ENCODE assay signal across 8 mouse cellular contexts in genomic region chr11:55422978-55423377, GRCm38 (mm10). TPM values are rescaled to one million over a fixed set of nuclear protein-coding genes. Genes with fewer than 3 reads are reported as not detected.
DNase-seq lines count a peak whose midpoint lies in the region; ATAC-seq and TF ChIP-seq lines count a peak whose summit lies in the region.
"Had no signal": no experiment of that assay in that cellular context is flagged by ENCODE, and none has a peak within 500 bp of the region (broad histone marks: within the 10 kb centered on the region; RNA-seq: fewer than 3 reads in every experiment).

Gene Sparc, minus strand, starts transcription at chr11:55423183.

- no peak within 1 kb of the TSS for H3K4me2 ChIP-seq in intestine, embryonic 14.5 days (ENCODE audit: low read length)

- TF ChIP-seq EP300 in ES-Bruce4 (IDR thresholded peaks at IDR 0.05; ENCODE audit: insufficient read depth, low read depth, low read length), result peak; percentile 59; the same call in 1 of the 2 replicates

- no peak within 1 kb of the TSS for H3K9ac ChIP-seq in ES-Bruce4 (ENCODE audit: low read depth, poor library complexity, severe bottlenecking)
- H3K9ac ChIP-seq in intestine, embryonic 14.5 days (ENCODE audit: low read length), result no peak within 1 kb of the TSS

- no peak within 1 kb of the TSS for H3K27ac ChIP-seq in ES-Bruce4 (ENCODE audit: insufficient read depth, low read length)
- peak within 1 kb of the TSS; percentile 65 for H3K27ac ChIP-seq in intestine, embryonic 14.5 days (ENCODE audit: low read depth)
- peak within 1 kb of the TSS; percentile 75 for H3K27ac ChIP-seq in midbrain, embryonic 10.5 days (replicated peaks)

- no peak for DNase-seq in adrenal gland, adult 8-10 months
- DNase-seq in gastrocnemius, postnatal 14 days, result peak; percentile 2
- no peak for DNase-seq in intestine, embryonic 14.5 days (ENCODE audit: low spot score)
- DNase-seq in midbrain, embryonic 10.5 days (ENCODE audit: low spot score), result no peak
- no peak for DNase-seq in right cerebral cortex, postnatal 10 days (ENCODE audit: low spot score in 2 of 2)
- DNase-seq in urinary bladder, postnatal 4 days (ENCODE audit: low spot score in 2 of 2), result no peak

- peaks cover 7% of the 10 kb centered on the region for H3K4me1 ChIP-seq in ES-Bruce4 (ENCODE audit: control insufficient read depth, insufficient read depth, low read length)
- peaks cover 39% of the 10 kb centered on the region for H3K4me1 ChIP-seq in intestine, embryonic 14.5 days (replicated peaks; ENCODE audit: control insufficient read depth, insufficient read depth, low read length)
- H3K4me1 ChIP-seq in midbrain, embryonic 10.5 days, result peaks cover 68% of the 10 kb centered on the region

- intact Hi-C loops in gastrocnemius, postnatal 14 days (cut with DNase I; ENCODE audit: low total_unique reads), result no loop called here

- no peak for ATAC-seq in intestine, embryonic 14.5 days (replicated peaks; ENCODE audit: low FRiP score, low TSS enrichment, low read depth)

- H3K27me3 ChIP-seq in ES-Bruce4 (ENCODE audit: control insufficient read depth, insufficient read depth, low read length, poor library complexity, severe bottlenecking), result no peaks in the 10 kb centered on the region
- no peaks in the 10 kb centered on the region for H3K27me3 ChIP-seq in intestine, embryonic 14.5 days (replicated peaks; ENCODE audit: control insufficient read depth, insufficient read depth, low read length)
- H3K27me3 ChIP-seq in midbrain, embryonic 10.5 days (ENCODE audit: low read depth, poor library complexity, severe bottlenecking), result no peaks in the 10 kb centered on the region

- TF ChIP-seq POLR2A in ES-Bruce4 (IDR thresholded peaks at IDR 0.05; ENCODE audit: insufficient read depth, low read length), result no peak

- TF ChIP-seq CTCF in ES-Bruce4 (IDR thresholded peaks at IDR 0.05; ENCODE audit: low read depth, low read length), result no peak

- H3K9me3 ChIP-seq in ES-Bruce4 (replicated peaks; ENCODE audit: control insufficient read depth, insufficient read depth, low read length, poor library complexity, severe bottlenecking), result no peaks in the 10 kb centered on the region
- no peaks in the 10 kb centered on the region for H3K9me3 ChIP-seq in intestine, embryonic 14.5 days (ENCODE audit: control insufficient read depth, low read length)
- no peaks in the 10 kb centered on the region for H3K9me3 ChIP-seq in midbrain, embryonic 10.5 days (replicated peaks)

- 100% methylated on average over 1 of the region's 1 CpGs for WGBS in intestine, embryonic 14.5 days
- WGBS in midbrain, embryonic 10.5 days, result 96% methylated on average over 1 of the region's 1 CpGs

- no peak within 1 kb of the TSS for H3K4me3 ChIP-seq in ES-Bruce4 (ENCODE audit: low read depth, low read length)
- no peak within 1 kb of the TSS for H3K4me3 ChIP-seq in intestine, embryonic 14.5 days (ENCODE audit: low read depth, low read length)
- H3K4me3 ChIP-seq in midbrain, embryonic 10.5 days, result no peak within 1 kb of the TSS

- no peaks in the 10 kb centered on the region for H3K36me3 ChIP-seq in ES-Bruce4 (ENCODE audit: control insufficient read depth, insufficient read depth, low read length, poor library complexity, severe bottlenecking)
- H3K36me3 ChIP-seq in intestine, embryonic 14.5 days (ENCODE audit: control insufficient read depth, insufficient read depth, low read length), result no peaks in the 10 kb centered on the region
- no peaks in the 10 kb centered on the region for H3K36me3 ChIP-seq in midbrain, embryonic 10.5 days

RNA-seq across cellular contexts. Expression of gene Sparc, which starts in this region (rescaled TPM):
- polyA plus RNA-seq in ES-Bruce4 (2011; ENCODE audit: insufficient read depth, insufficient read length, low read depth, missing spikeins), result 344 and 354 TPM in 2 replicates
- 1,000 to 10,000 TPM; 1,201 to 2,025 (median 1,729) TPM for total RNA-seq in adrenal gland, adult 8-10 months (2022)
- 1,000 to 10,000 TPM; 1,630 to 1,800 TPM for total RNA-seq in gastrocnemius, postnatal 14 days (2021)
- polyA plus RNA-seq in intestine, embryonic 14.5 days (2014; fragmentation: Nextera tagmentation; extraction: Ambion mirVana), result 1,391 and 1,474 TPM in 2 replicates
- polyA plus RNA-seq in midbrain, embryonic 10.5 days (2016; fragmentation: Nextera tagmentation; extraction: Ambion mirVana), result 333 and 416 TPM in 2 replicates
- total RNA-seq: common myeloid progenitor, adult 5-6 weeks had no signal
